Mouse (Mus musculus) heart, embryonic 16.5 days (tissue): ENCODE data around the gene Ier3. TPM values are rescaled to one million over a fixed set of nuclear protein-coding genes. Genes with fewer than 3 reads are reported as not detected.
A peak's percentile ranks its signal among the peaks of the same experiment; 100 is the strongest.

Experiments used
- ATAC-seq: fragments of 200-750 bp; cut with Nextera tagmentation; replicated peaks from 2 replicates; pipeline ENCODE4 v1.8.0; 2017; ENCODE audit warnings: moderate number of reproducible peaks; ENCODE audit not compliant: insufficient read depth, low FRiP score; ENCODE audit errors: extremely low read depth
- H3K27ac ChIP-seq: fragments of 300-500 bp; sonication (generic); 2 replicates; pipeline ENCODE4 v1.5.1; 2014; ENCODE audit warnings: mild to moderate bottlenecking, low read length, control low read depth, moderate library complexity
- H3K27me3 ChIP-seq: fragments of 300-500 bp; sonication (generic); 2 replicates; pipeline ENCODE4 v1.6.1; 2014; ENCODE audit warnings: low read length, mixed read lengths; ENCODE audit not compliant: control insufficient read depth, insufficient read depth
- H3K36me3 ChIP-seq: fragments of 300-500 bp; sonication (generic); 2 replicates; pipeline ENCODE4 v1.6.1; 2014; ENCODE audit not compliant: control insufficient read depth, insufficient read depth
- H3K4me1 ChIP-seq: fragments of 300-500 bp; sonication (generic); 2 replicates; pipeline ENCODE4 v1.6.1; 2014; ENCODE audit warnings: low read length, mixed read lengths; ENCODE audit not compliant: control insufficient read depth, insufficient read depth
- H3K4me2 ChIP-seq: fragments of 300-500 bp; sonication (generic); 2 replicates; pipeline ENCODE4 v1.6.1; 2014; ENCODE audit warnings: low read depth, mild to moderate bottlenecking, control low read depth, low read length
- H3K4me3 ChIP-seq: fragments of 300-500 bp; sonication (generic); 2 replicates; pipeline ENCODE4 v1.5.1; 2014; ENCODE audit warnings: mild to moderate bottlenecking, control low read depth, low read length
- H3K9ac ChIP-seq: fragments of 300-500 bp; sonication (generic); 2 replicates; pipeline ENCODE4 v1.6.1; 2014; ENCODE audit warnings: low read length, control low read depth
- H3K9me3 ChIP-seq: fragments of 300-500 bp; sonication (generic); replicated peaks from 2 replicates; pipeline ENCODE4 v1.6.1; 2016; ENCODE audit warnings: low read length; ENCODE audit not compliant: control insufficient read depth
- WGBS: fragments of 180-500 bp; shearing (Covaris S2); extraction: QIAGEN DNeasy Blood & Tissue Kit; methylation state at CpG from one replicate; pipeline ENCODE4 v1.1.7; 2014; 5-methylcytosine and 5-hydroxymethylcytosine counted together
- polyA plus RNA-seq: library from polyadenylated mRNA; unstranded; fragments of >200 nt; fragmentation: Nextera tagmentation; extraction: Ambion mirVana; gene quantifications from 2 replicates; pipeline ENCODE4 v1.2.1, GENCODE M21; 2015

Gene Ier3
- polyA plus RNA-seq, 1 experiment from 2014 or later, result 62.6 TPM

DNA sequence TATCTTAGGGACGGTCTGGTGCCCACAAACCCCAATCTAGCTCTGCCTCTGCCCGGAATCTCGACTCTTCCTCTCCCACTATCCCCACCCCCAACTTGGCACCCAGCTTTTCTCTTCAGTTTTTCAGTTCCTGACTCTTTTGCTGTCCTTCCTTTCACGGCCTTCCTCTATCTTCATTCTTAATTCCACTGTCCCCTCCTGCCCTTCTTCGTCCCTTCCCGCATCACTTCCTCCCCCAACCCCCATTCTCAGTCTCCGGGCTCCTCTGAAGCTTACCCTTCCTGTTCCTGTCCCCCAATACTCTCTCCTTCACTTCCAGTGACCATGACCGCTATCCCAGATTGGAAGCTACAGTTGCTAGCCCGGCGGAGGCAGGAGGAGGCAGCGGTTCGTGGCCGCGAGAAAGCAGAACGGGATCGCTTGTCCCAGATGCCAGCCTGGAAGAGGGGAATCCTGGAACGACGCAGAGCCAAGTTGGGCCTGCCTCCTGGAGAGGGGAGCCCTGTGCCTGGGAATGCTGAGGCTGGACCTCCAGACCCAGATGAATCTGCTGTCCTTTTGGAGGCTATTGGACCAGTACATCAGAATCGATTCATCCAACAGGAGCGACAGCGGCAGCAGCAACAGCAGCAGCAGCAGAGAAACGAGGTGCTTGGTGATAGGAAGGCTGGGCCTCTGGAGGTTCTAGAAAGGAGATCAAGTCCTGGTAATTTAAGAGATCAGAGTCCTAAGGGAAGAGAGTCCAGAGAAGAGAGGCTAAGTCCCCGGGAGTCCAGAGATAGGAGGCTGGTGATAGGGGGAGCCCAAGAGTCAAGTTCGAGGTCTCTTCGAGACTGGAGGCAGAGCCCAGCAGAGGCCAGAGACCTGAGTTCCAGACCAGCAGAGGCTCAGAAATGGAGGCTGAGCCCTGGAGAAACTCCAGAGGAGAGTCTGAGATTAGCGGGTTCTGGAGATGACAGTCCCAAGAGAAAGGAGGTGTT, 45.7 kb downstream of the Ier3 start:
- no peak for ATAC-seq

DNA sequence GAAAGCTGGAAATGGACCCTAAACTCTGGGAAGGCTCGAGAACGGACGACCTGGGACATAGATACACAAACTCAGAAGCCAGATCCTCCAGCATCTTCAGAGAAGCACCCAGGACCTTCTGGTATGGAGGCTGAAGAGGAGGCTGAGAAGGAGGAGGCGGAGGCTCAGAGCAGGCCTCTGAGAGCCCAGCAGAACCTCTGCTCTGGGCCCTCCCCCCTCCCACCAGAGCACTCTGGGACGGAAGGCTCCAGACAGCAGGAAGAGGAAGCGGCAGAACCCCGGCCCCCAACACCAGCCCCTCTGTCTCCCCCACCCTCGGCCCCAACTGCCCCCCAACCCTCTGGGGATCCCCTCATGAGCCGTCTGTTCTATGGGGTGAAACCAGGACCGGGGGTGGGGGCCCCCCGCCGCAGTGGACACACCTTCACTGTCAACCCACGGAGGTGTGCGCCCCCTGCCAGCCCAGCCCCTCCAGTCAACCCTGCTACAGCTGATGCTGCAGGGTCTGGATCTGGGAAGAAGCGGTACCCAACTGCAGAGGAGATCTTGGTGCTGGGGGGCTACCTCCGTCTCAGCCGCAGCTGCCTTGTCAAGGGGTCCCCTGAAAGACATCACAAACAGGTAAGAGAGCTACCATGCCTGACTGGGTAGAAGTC, 46.8 kb downstream of the Ier3 start:
- no peak for ATAC-seq
- no peaks in the 10 kb centered on the region for H3K27me3 ChIP-seq
- H3K4me3 ChIP-seq, result peak overlapping the region; percentile 69
- peak overlapping the region; percentile 73 for H3K9ac ChIP-seq
- H3K4me2 ChIP-seq, result peak overlapping the region; percentile 83
- peaks cover 3% of the 10 kb centered on the region; the same call in 1 of the 2 replicates for H3K9me3 ChIP-seq
- peaks cover 44% of the 10 kb centered on the region for H3K4me1 ChIP-seq
- H3K27ac ChIP-seq, result peak overlapping the region; percentile 96
- WGBS, result 21% methylated on average over 16 of the region's 17 CpGs
- peaks cover 8% of the 10 kb centered on the region for H3K36me3 ChIP-seq

More for the DNA sequence above, 45.7 kb downstream of the Ier3 start:
- Histone ChIP-seq H3K4me2 (peak overlapping the region; percentile 83), H3K9me3 (peaks cover 3% of the 10 kb centered on the region; the same call in 1 of the 2 replicates), H3K27ac (peak overlapping the region; percentile 96), H3K4me1 (peaks cover 40% of the 10 kb centered on the region), H3K36me3 (peaks cover 8% of the 10 kb centered on the region), H3K9ac (peak overlapping the region; percentile 73), H3K27me3 (no peaks in the 10 kb centered on the region), H3K4me3 (peak overlapping the region; percentile 69)
- 6% methylated on average over 26 of the region's 26 CpGs for WGBS

DNA sequence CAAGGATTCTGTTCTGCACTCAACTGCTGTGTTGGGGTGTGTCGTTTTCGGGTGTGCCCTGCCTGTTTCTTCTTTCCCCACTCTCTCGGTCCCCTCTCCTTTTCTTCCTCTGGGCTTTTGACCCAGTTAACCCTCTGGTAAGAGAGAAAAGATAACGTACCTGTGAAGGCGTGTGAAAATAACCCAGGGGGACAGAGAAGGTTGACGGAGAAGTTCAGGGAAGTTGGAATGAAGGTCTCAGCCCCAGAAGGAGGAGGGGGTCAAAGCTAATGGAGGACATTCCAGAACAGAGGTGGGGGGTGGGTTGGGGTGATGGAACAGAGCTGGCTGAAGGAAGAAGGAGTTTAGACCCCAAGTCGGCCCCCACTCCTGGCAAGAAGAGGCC, 47.5 kb downstream of the Ier3 start:
- H3K9me3 ChIP-seq, result peaks cover 3% of the 10 kb centered on the region; the same call in 1 of the 2 replicates
- H3K27ac ChIP-seq, result peak overlapping the region; percentile 96
- 3% methylated on average over 7 of the region's 7 CpGs for WGBS
- peak overlapping the region; percentile 69 for H3K4me3 ChIP-seq
- peak overlapping the region; percentile 73 for H3K9ac ChIP-seq
- peaks cover 49% of the 10 kb centered on the region for H3K4me1 ChIP-seq
- ATAC-seq, result no peak
- H3K36me3 ChIP-seq, result peaks cover 5% of the 10 kb centered on the region
- peak overlapping the region; percentile 83 for H3K4me2 ChIP-seq
- H3K27me3 ChIP-seq, result no peaks in the 10 kb centered on the region

DNA sequence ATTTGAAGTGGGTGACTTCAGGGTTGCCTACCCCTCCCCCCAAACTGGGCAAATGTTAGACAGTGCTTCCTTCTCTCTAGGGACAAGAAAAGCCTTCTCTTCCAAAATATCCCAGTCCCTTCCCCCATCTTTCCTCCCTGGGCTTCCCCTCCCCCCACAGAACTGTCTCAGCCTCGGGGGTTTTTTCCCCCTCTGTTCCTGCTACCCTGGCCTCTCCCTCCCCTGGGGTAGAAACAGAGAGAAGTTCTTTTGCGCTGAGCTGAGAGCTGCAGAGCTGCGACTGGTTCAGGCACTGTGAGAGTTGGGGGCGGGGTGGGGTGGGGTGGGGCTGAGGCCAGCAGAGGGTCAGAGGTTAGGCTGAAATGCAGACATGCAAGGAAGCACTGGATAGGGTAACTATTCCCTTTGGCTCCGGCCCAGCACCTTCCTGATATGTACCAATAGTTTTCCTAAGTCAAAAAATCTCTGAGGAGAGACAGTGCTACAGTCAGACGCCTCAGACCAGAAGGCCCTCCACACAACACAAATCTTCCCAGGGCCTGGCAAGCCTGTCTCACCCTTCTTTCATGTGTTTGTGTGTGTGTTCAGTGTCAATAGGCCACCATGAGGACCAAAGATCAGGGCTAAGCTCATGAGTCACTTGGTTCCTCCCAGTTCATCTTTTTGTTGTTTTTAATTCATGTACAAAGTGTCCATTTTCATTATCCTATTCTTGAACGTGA, 48.0 kb downstream of the Ier3 start:
- Histone ChIP-seq H3K4me3 (peak overlapping the region; percentile 69), H3K9me3 (peaks cover 3% of the 10 kb centered on the region; the same call in 1 of the 2 replicates), H3K27ac (peak overlapping the region; percentile 96), H3K36me3 (peaks cover 5% of the 10 kb centered on the region), H3K9ac (peak overlapping the region; percentile 73), H3K4me1 (peaks cover 51% of the 10 kb centered on the region), H3K27me3 (no peaks in the 10 kb centered on the region), H3K4me2 (peak overlapping the region; percentile 83)
- no peak for ATAC-seq
- 7% methylated on average over 7 of the region's 7 CpGs for WGBS

DNA sequence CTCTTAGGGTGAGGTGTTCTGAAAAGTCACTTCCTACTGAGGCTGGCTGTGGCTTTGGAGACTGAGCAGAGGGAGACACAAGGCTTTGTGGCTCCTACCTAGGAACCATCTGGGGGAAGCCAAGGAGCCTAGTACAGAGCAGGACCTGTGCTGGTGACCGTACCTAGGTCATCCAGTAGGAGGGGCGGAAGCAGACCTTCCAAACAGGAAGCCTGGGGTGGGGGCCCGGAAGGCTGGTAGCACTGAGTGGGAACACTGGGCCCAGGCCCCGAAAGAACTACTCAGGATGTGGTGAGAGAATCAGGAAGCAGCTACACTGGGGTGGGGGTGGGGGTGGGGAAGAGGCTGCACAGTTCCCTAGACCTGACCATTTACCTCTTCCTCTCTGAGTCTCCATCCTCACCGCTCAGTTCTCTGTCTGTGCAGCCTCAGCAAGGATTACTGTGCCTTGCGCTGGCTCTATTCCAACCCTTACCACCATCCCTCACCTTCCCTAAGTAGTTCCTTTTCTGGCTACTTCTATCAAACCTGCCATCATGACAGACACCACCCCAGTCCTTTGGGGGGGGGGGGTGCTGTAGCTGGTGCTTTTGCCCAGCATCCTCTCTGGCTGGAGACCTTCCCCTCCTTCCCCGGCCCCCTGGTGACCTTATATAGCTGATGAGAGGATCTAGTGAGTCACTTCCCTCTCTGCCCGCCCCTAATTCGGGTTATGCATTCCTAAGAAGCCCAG, 48.8 kb downstream of the Ier3 start:
- peak overlapping the region; percentile 73 for H3K9ac ChIP-seq
- peaks cover 3% of the 10 kb centered on the region; the same call in 1 of the 2 replicates for H3K9me3 ChIP-seq
- peaks cover 10% of the 10 kb centered on the region for H3K36me3 ChIP-seq
- no peaks in the 10 kb centered on the region for H3K27me3 ChIP-seq
- WGBS, result 26% methylated on average over 9 of the region's 9 CpGs
- peaks cover 45% of the 10 kb centered on the region for H3K4me1 ChIP-seq
- H3K4me3 ChIP-seq, result peak overlapping the region; percentile 69
- peak; percentile 29; the same call in 1 of the 2 replicates for ATAC-seq
- peak overlapping the region; percentile 83 for H3K4me2 ChIP-seq
- peak overlapping the region; percentile 96 for H3K27ac ChIP-seq

DNA sequence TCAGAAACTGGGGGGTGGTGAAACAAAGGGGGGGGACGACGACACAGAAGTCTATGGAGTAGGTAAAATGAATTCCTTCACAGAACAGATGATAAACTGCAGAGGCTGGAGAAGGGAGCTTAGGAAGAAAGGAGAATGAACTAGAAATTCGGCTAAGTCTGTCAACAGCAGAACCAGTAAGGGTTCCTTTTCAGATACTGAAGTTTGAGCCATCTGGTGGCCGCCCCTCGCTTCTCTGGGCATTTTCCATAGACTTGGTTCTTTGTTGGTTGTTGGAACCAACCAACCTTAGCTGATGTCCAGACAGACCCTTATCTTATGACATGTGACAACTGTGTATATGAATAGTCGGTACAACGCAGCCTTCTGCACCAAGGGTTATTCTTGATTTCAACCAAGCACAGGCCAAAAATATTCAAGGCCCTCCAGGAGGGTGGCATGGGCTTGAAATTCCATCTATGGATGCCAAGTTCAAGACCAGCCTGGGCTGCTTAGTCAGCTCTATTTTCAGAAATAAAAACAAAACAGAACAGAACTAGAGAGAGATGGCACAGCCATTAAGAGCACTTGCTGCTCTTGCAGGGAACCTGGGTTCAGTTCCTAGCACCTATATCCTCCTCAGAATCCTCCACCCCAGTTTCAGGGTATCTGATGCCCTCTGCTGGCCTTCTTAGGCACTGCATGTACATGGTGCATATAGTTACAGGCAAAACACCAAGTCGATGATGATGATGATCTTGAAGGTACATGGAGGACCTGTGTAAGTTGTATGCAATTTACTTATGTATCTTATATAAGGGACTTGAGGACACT, 49.6 kb downstream of the Ier3 start:
- Histone ChIP-seq H3K27me3 (no peaks in the 10 kb centered on the region), H3K27ac (peak overlapping the region; percentile 96), H3K36me3 (peaks cover 11% of the 10 kb centered on the region), H3K4me3 (peak overlapping the region; percentile 69), H3K9me3 (peaks cover 3% of the 10 kb centered on the region; the same call in 1 of the 2 replicates), H3K9ac (no peak overlapping the region; the same call in 1 of the 2 replicates), H3K4me1 (peaks cover 45% of the 10 kb centered on the region), H3K4me2 (peak overlapping the region; percentile 83)
- WGBS, result 40% methylated on average over 8 of the region's 8 CpGs
- ATAC-seq, result no peak
